Mouse (Mus musculus): ENCODE results near the gene Ankrd9.

DNA sequence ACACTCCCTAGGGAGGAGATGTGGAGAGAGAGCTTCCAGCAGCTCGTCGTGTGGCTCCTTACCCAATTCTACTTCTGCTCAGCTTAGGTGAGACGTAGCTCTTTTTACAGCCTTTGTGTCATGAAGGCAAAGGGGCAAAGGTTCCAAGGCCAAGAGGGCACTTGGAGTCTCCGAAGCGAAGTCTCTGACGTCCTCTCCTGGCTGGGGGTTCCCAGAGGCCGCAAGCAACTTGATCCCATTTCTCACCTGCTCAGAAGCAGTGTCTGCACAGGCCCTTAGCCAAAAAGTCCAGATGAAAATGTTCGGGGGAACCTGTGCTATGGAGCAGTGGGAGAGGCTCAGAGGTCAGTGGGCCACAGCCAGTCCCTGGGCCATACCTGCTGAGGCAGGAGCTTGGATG is 4.2 kb upstream of the Ankrd9 start:
- TF ChIP-seq CTCF (IDR thresholded peaks at IDR 0.05; ENCODE audit: low read depth, low read length): no peak
- TF ChIP-seq POLR2A (IDR thresholded peaks at IDR 0.05; ENCODE audit: borderline replicate concordance, low read depth, low read length): no peak
